Mouse (Mus musculus) liver, postnatal 0 days (tissue): ENCODE results near the gene Ncoa6.

Experiments
- CTCF ChIP-seq: sonication (generic); IDR thresholded peaks from 2 replicates; pipeline ENCODE4 v1.5.1; 2016; ENCODE audit warnings: antibody characterized with exemption, low read depth
- EP300 ChIP-seq: IDR thresholded peaks from 2 replicates; pipeline ENCODE4 v1.6.1; 2016; ENCODE audit warnings: antibody characterized with exemption, low read depth, mild to moderate bottlenecking

- TF ChIP-seq CTCF, result no peak
- no peak for TF ChIP-seq EP300
Measured at GRCm38 (mm10) chr2:155404635-155405034, 69.1 kb downstream of the Ncoa6 start.
